Mouse (Mus musculus): Measurements from ENCODE around the gene Trim30d. TPM values are rescaled to one million over a fixed set of nuclear protein-coding genes. Genes with fewer than 3 reads are reported as not detected.
A peak's percentile ranks its signal among the peaks of the same experiment; 100 is the strongest.
"Not testable (repeated sequence)": the region's sequence is repeated elsewhere in the genome, so short reads cannot be mapped to it uniquely, and the experiment has no call there.

Trim30d gene
- 0.72 and 0.78 TPM in 2 replicates for polyA plus RNA-seq (2015; fragmentation: Nextera tagmentation; extraction: Ambion mirVana)

- peak; percentile 51; the same call in 1 of the 2 replicates for ATAC-seq (ENCODE audit: low read depth)
- not testable (repeated sequence) for H3K4me3 ChIP-seq (ENCODE audit: low read depth, low read length); H3K27me3 ChIP-seq (ENCODE audit: control insufficient read depth, insufficient read depth, low read depth, low read length); H3K9me3 ChIP-seq (replicated peaks; ENCODE audit: control insufficient read depth, low read length); H3K9ac ChIP-seq (ENCODE audit: low read depth, low read length); H3K36me3 ChIP-seq (ENCODE audit: control insufficient read depth, insufficient read depth); H3K27ac ChIP-seq (ENCODE audit: low read length); H3K4me1 ChIP-seq (ENCODE audit: control insufficient read depth, low read depth, low read length)
- H3K4me2 ChIP-seq (ENCODE audit: low read depth, low read length), result 0 out of 2 replicates have a peak within 1 kb of the TSS, but pooled peaks have one; percentile 5
Observed at GRCm38 (mm10) chr7:104507421-104508065, at the start of gene Trim30d. Trim30d (minus strand) TSS chr7:104507849.

GRCm38 (mm10) chr7:104552700-104553099, 45.1 kb upstream of the Trim30d start:
- Histone ChIP-seq H3K27me3 (ENCODE audit: control insufficient read depth, insufficient read depth, low read depth, low read length) (no peaks in the 10 kb centered on the region), H3K4me2 (ENCODE audit: low read depth, low read length) (no peak overlapping the region), H3K36me3 (ENCODE audit: control insufficient read depth, insufficient read depth) (no peaks in the 10 kb centered on the region), H3K9ac (ENCODE audit: low read depth, low read length) (no peak overlapping the region), H3K4me1 (ENCODE audit: control insufficient read depth, low read depth, low read length) (no peaks in the 10 kb centered on the region), H3K4me3 (ENCODE audit: low read depth, low read length) (no peak overlapping the region), H3K27ac (ENCODE audit: low read length) (no peak overlapping the region), H3K9me3 (replicated peaks; ENCODE audit: control insufficient read depth, low read length) (no peaks in the 10 kb centered on the region)
- 39% methylated on average over 1 of the region's 1 CpGs for WGBS (ENCODE audit: insufficient replicate concordance)
- no peak for ATAC-seq (ENCODE audit: low read depth)

- Histone ChIP-seq H3K27me3 (ENCODE audit: control insufficient read depth, insufficient read depth, low read depth, low read length) (no peaks in the 10 kb centered on the region), H3K4me3 (ENCODE audit: low read depth, low read length) (no peak within 1 kb of the TSS), H3K4me1 (ENCODE audit: control insufficient read depth, low read depth, low read length) (no peaks in the 10 kb centered on the region), H3K9me3 (replicated peaks; ENCODE audit: control insufficient read depth, low read length) (no peaks in the 10 kb centered on the region), H3K27ac (ENCODE audit: low read length) (no peak within 1 kb of the TSS), H3K9ac (ENCODE audit: low read depth, low read length) (no peak within 1 kb of the TSS), H3K36me3 (ENCODE audit: control insufficient read depth, insufficient read depth) (no peaks in the 10 kb centered on the region), H3K4me2 (ENCODE audit: low read depth, low read length) (no peak within 1 kb of the TSS)
- 58% methylated on average over 5 of the region's 5 CpGs for WGBS (ENCODE audit: insufficient replicate concordance)
- ATAC-seq (ENCODE audit: low read depth), result no peak
Observed at GRCm38 (mm10) chr7:104549833-104550232, 42.2 kb upstream of the Trim30d start, which contains the start of gene Olfr651. Olfr651 (plus strand) TSS chr7:104550133.

GRCm38 (mm10) chr7:104501589-104502371, 5.9 kb downstream of the Trim30d start:
- WGBS (ENCODE audit: insufficient replicate concordance), result 3% methylated on average over 44 of the region's 59 CpGs
- Histone ChIP-seq H3K9ac (ENCODE audit: low read depth, low read length) (no peak overlapping the region), H3K27ac (ENCODE audit: low read length) (no peak overlapping the region)

GRCm38 (mm10) chr7:104501186-104501585, 6.5 kb downstream of the Trim30d start:
- H3K27ac ChIP-seq (ENCODE audit: low read length); H3K36me3 ChIP-seq (ENCODE audit: control insufficient read depth, insufficient read depth); H3K27me3 ChIP-seq (ENCODE audit: control insufficient read depth, insufficient read depth, low read depth, low read length); H3K4me1 ChIP-seq (ENCODE audit: control insufficient read depth, low read depth, low read length); ATAC-seq (ENCODE audit: low read depth); H3K4me3 ChIP-seq (ENCODE audit: low read depth, low read length); H3K4me2 ChIP-seq (ENCODE audit: low read depth, low read length); H3K9me3 ChIP-seq (replicated peaks; ENCODE audit: control insufficient read depth, low read length); H3K9ac ChIP-seq (ENCODE audit: low read depth, low read length): not testable (repeated sequence)
- 65% methylated on average over 6 of the region's 6 CpGs for WGBS (ENCODE audit: insufficient replicate concordance)

More at GRCm38 (mm10) chr7:104501589-104502371, 5.9 kb downstream of the Trim30d start:
- ATAC-seq (ENCODE audit: low read depth), result peak; percentile 54; the same call in 1 of the 2 replicates
- Histone ChIP-seq H3K4me2 (ENCODE audit: low read depth, low read length) (peak overlapping the region; percentile 59), H3K9me3 (replicated peaks; ENCODE audit: control insufficient read depth, low read length) (no peaks in the 10 kb centered on the region), H3K27me3 (ENCODE audit: control insufficient read depth, insufficient read depth, low read depth, low read length) (no peaks in the 10 kb centered on the region; the same call in 1 of the 2 replicates), H3K36me3 (ENCODE audit: control insufficient read depth, insufficient read depth) (no peaks in the 10 kb centered on the region), H3K4me3 (ENCODE audit: low read depth, low read length) (peak overlapping the region; percentile 45), H3K4me1 (ENCODE audit: control insufficient read depth, low read depth, low read length) (no peaks in the 10 kb centered on the region)

- not testable (repeated sequence) for H3K27ac ChIP-seq (ENCODE audit: low read length); H3K9me3 ChIP-seq (replicated peaks; ENCODE audit: control insufficient read depth, low read length); H3K27me3 ChIP-seq (ENCODE audit: control insufficient read depth, insufficient read depth, low read depth, low read length); H3K36me3 ChIP-seq (ENCODE audit: control insufficient read depth, insufficient read depth); ATAC-seq (ENCODE audit: low read depth); H3K4me2 ChIP-seq (ENCODE audit: low read depth, low read length); H3K9ac ChIP-seq (ENCODE audit: low read depth, low read length); H3K4me1 ChIP-seq (ENCODE audit: control insufficient read depth, low read depth, low read length); H3K4me3 ChIP-seq (ENCODE audit: low read depth, low read length)
- WGBS (ENCODE audit: insufficient replicate concordance), result 62% methylated on average over 6 of the region's 8 CpGs
Observed at GRCm38 (mm10) chr7:104499464-104499863, 8.2 kb downstream of the Trim30d start.

- H3K27ac ChIP-seq (ENCODE audit: low read length), result no peak within 1 kb of the TSS
- H3K4me1 ChIP-seq (ENCODE audit: control insufficient read depth, low read depth, low read length), result no peaks in the 10 kb centered on the region
- H3K9me3 ChIP-seq (replicated peaks; ENCODE audit: control insufficient read depth, low read length), result no peaks in the 10 kb centered on the region
- no peaks in the 10 kb centered on the region for H3K36me3 ChIP-seq (ENCODE audit: control insufficient read depth, insufficient read depth)
- no peaks in the 10 kb centered on the region for H3K27me3 ChIP-seq (ENCODE audit: control insufficient read depth, insufficient read depth, low read depth, low read length)
- H3K4me3 ChIP-seq (ENCODE audit: low read depth, low read length), result no peak within 1 kb of the TSS
- H3K9ac ChIP-seq (ENCODE audit: low read depth, low read length), result no peak within 1 kb of the TSS
- 15% methylated on average over 3 of the region's 3 CpGs for WGBS (ENCODE audit: insufficient replicate concordance)
- ATAC-seq (ENCODE audit: low read depth), result peak; percentile 75
- 0 out of 2 replicates have a peak within 1 kb of the TSS, but pooled peaks have one; percentile 6 for H3K4me2 ChIP-seq (ENCODE audit: low read depth, low read length)
Observed at GRCm38 (mm10) chr7:104465065-104465744, 42.4 kb downstream of the Trim30d start, which contains the start of gene Trim30a. Trim30a (minus strand) TSS chr7:104465193.

GRCm38 (mm10) chr7:104445961-104446645, 61.5 kb downstream of the Trim30d start:
- H3K27ac ChIP-seq (ENCODE audit: low read length), result peak overlapping the region; percentile 53
- H3K4me3 ChIP-seq (ENCODE audit: low read depth, low read length), result peak overlapping the region; percentile 41
- peak overlapping the region; percentile 32 for H3K4me2 ChIP-seq (ENCODE audit: low read depth, low read length)

More at GRCm38 (mm10) chr7:104445961-104446645, 61.5 kb downstream of the Trim30d start:
- Histone ChIP-seq H3K27me3 (ENCODE audit: control insufficient read depth, insufficient read depth, low read depth, low read length) (no peaks in the 10 kb centered on the region), H3K9ac (ENCODE audit: low read depth, low read length) (no peak overlapping the region), H3K36me3 (ENCODE audit: control insufficient read depth, insufficient read depth) (no peaks in the 10 kb centered on the region), H3K9me3 (replicated peaks; ENCODE audit: control insufficient read depth, low read length) (no peaks in the 10 kb centered on the region), H3K4me1 (ENCODE audit: control insufficient read depth, low read depth, low read length) (no peaks in the 10 kb centered on the region)
- WGBS (ENCODE audit: insufficient replicate concordance), result 20% methylated on average over 2 of the region's 2 CpGs
- ATAC-seq (ENCODE audit: low read depth), result peak; percentile 77
